Mouse (Mus musculus): ENCODE results near the gene Sfxn1. TPM values are rescaled to one million over a fixed set of nuclear protein-coding genes. Genes with fewer than 3 reads are reported as not detected.

Sfxn1 gene
- polyA plus RNA-seq, 1 experiment from 2014 or later = 102 TPM

DNA sequence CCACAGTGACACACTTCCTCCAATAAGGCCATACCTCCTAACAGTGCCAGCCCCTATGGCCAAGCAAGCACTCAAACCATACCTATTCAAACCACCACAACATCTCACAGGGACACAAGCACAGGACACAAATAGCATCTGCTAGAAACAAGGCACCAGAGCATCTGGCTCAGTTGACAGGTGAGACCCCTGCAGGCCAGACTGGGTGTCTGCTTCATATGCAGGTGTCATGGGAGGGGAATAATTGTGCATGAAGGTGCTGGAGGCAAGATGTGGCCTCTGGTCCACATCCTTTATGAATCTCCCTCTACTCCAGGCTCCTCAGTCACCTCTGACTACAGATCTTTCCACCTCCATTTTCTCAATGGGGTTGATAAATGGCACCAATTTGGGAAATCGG is 80.8 kb downstream of the Sfxn1 start:
- Histone ChIP-seq H3K27ac (no peak overlapping the region), H3K4me3 (no peak overlapping the region), H3K9me3 (no peaks in the 10 kb centered on the region), H3K4me1 (no peaks in the 10 kb centered on the region), H3K9ac (no peak overlapping the region), H3K36me3 (replicated peaks) (no peaks in the 10 kb centered on the region), H3K27me3 (replicated peaks) (no peaks in the 10 kb centered on the region), H3K4me2 (no peak overlapping the region)
- 92% methylated on average over 1 of the region's 1 CpGs for WGBS
- no peak for ATAC-seq (replicated peaks)

DNA sequence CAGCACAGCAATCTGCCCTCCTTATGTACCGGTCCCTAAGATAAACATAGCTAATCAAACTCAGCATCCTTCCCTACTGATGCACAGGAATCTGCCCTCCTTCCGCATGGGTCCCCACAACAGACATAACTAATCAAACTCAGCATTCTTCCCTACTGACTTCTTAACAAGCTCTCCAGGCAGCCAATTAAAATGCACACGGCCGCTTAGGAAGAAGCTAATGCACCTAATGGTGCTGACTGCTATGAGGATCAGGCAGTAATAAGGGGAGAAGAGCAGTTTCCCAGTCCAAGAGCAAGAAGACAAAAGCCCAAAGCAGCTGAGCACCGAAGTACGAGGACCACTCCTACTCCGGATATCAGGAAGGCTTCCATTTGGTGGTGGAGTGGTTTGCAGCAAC is 81.2 kb downstream of the Sfxn1 start:
- no peak overlapping the region for H3K4me2 ChIP-seq
- no peaks in the 10 kb centered on the region for H3K27me3 ChIP-seq (replicated peaks)
- H3K4me3 ChIP-seq = no peak overlapping the region
- H3K9me3 ChIP-seq = no peaks in the 10 kb centered on the region
- no peak overlapping the region for H3K9ac ChIP-seq
- no peaks in the 10 kb centered on the region for H3K4me1 ChIP-seq
- no peak for ATAC-seq (replicated peaks)
- 55% methylated on average over 7 of the region's 7 CpGs for WGBS
- no peak overlapping the region for H3K27ac ChIP-seq
- no peaks in the 10 kb centered on the region for H3K36me3 ChIP-seq (replicated peaks)

DNA sequence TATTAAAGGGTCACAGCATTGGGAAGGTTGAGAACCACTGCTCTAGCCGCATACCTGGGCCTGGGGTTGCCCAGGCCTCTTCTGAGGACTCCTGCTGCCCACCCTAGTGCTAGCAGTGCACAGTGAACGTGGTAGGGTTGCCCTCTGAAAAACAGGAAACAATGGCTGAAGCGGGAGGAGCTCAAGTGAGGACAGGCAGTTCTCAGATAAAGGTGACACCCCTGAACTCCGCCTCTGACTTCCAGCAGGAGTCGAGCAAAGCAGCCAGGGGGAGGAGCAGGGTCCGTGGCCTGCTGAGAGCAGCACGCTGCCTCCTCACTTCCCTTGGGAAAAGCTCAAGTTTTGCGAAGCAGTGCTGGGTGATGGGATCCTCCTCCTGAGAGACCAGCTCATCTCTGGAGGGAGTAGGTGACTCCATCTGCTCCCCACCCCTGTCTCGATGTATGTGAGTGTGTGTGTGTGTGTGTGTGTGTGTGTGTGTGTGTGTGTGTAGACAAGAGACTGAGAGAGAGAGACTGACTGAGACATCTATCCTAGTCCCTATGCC is 82.1 kb downstream of the Sfxn1 start:
- H3K4me2 ChIP-seq = no peak overlapping the region
- H3K9ac ChIP-seq = no peak overlapping the region
- no peak overlapping the region for H3K27ac ChIP-seq
- no peaks in the 10 kb centered on the region for H3K9me3 ChIP-seq
- ATAC-seq (replicated peaks) = no peak
- peaks cover 7% of the 10 kb centered on the region for H3K4me1 ChIP-seq
- H3K27me3 ChIP-seq (replicated peaks) = no peaks in the 10 kb centered on the region
- 35% methylated on average over 9 of the region's 9 CpGs for WGBS
- no peak overlapping the region for H3K4me3 ChIP-seq
- no peaks in the 10 kb centered on the region for H3K36me3 ChIP-seq (replicated peaks)

DNA sequence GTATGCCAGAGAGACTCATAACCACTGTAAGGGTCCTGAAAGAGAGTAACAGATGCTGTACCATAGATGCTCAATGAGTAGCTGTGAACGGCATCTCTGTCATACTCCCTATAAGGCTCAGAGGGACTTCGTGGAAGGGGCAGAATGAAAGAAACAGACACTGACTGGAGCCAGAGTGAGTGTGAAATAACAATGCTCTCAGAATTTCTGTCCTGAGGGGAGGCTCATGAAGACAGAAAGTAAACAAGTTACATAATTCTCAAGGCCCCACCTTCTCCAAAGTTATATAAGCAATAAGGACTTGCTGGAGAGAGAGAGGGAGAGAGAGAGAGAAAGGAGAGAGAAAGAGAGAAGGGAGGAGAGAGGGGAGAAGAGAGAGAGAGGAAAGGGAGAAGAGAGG is 84.2 kb downstream of the Sfxn1 start:
- Histone ChIP-seq H3K9ac (no peak overlapping the region), H3K27me3 (replicated peaks) (no peaks in the 10 kb centered on the region), H3K4me3 (no peak overlapping the region), H3K4me2 (no peak overlapping the region), H3K9me3 (no peaks in the 10 kb centered on the region), H3K36me3 (replicated peaks) (no peaks in the 10 kb centered on the region), H3K4me1 (peaks cover 18% of the 10 kb centered on the region), H3K27ac (no peak overlapping the region)
- no peak for ATAC-seq (replicated peaks)
- 89% methylated on average over 2 of the region's 2 CpGs for WGBS

Other genes with a start within 250 kb of the Sfxn1 start
- 3.0 and 3.3 TPM in 2 replicates for gene Drd1, start 16.2 kb upstream of the Sfxn1 start, polyA plus RNA-seq (2015; fragmentation: Nextera tagmentation; extraction: Ambion mirVana)
- 0.74 and 1.4 TPM in 2 replicates for gene Hrh2, start 120.3 kb downstream of the Sfxn1 start, polyA plus RNA-seq (2015; fragmentation: Nextera tagmentation; extraction: Ambion mirVana)

All from midbrain, embryonic 15.5 days (tissue).